Comparison of ENCODE assay signal across 8 mouse cellular contexts in genomic region chr3:88455588-88456264, GRCm38 (mm10). TPM values are rescaled to one million over a fixed set of nuclear protein-coding genes. Genes with fewer than 3 reads are reported as not detected.
DNase-seq lines count a peak whose midpoint lies in the region; ATAC-seq and TF ChIP-seq lines count a peak whose summit lies in the region.

No protein-coding gene starts in this region.

- ATAC-seq in forebrain, embryonic 12.5 days (ENCODE audit: low FRiP score) = no peak
- ATAC-seq in forebrain, postnatal 0 days = no peak
- peak; percentile 48 for ATAC-seq in kidney, postnatal 0 days (replicated peaks; ENCODE audit: low FRiP score, low read depth)

- H3K9ac ChIP-seq in forebrain, embryonic 12.5 days = 0 out of 2 replicates have a peak overlapping the region, but pooled peaks have one; percentile 4
- no peak overlapping the region for H3K9ac ChIP-seq in forebrain, postnatal 0 days
- peak overlapping the region; percentile 78 for H3K9ac ChIP-seq in MEL (ENCODE audit: control insufficient read depth, low read depth, low read length, poor library complexity, severe bottlenecking)
- peak overlapping the region; percentile 23; the same call in 1 of the 2 replicates for H3K9ac ChIP-seq in kidney, postnatal 0 days (ENCODE audit: low read depth, low read length)

- H3K27ac ChIP-seq in forebrain, embryonic 12.5 days = no peak overlapping the region
- no peak overlapping the region for H3K27ac ChIP-seq in forebrain, postnatal 0 days (ENCODE audit: low read depth, low read length)
- peak overlapping the region; percentile 89 for H3K27ac ChIP-seq in MEL (ENCODE audit: control insufficient read depth, low read depth, low read length)
- peak overlapping the region; percentile 87 for H3K27ac ChIP-seq in kidney, postnatal 0 days
- H3K27ac ChIP-seq in left cerebral cortex, adult 2 months = no peak overlapping the region

- H3K4me1 ChIP-seq in forebrain, embryonic 12.5 days = peaks cover 28% of the 10 kb centered on the region
- H3K4me1 ChIP-seq in forebrain, postnatal 0 days (ENCODE audit: insufficient read depth) = peaks cover 17% of the 10 kb centered on the region; the same call in 1 of the 2 replicates
- peaks cover 20 to 50% of the 10 kb centered on the region in 2 experiments for H3K4me1 ChIP-seq in MEL (ENCODE audit: control insufficient read depth in 1 of 2, insufficient read depth in 2 of 2, low read length in 2 of 2)
- peaks cover 15% of the 10 kb centered on the region for H3K4me1 ChIP-seq in kidney, postnatal 0 days (replicated peaks; ENCODE audit: insufficient read depth, low read length)

- no peak for TF ChIP-seq EP300 in MEL (IDR thresholded peaks at IDR 0.05; ENCODE audit: low read depth in 1 of 2, low read length in 2 of 2)

- 0 out of 2 replicates have a peak, but pooled peaks cover 6% of the 10 kb centered on the region for H3K36me3 ChIP-seq in forebrain, embryonic 12.5 days (replicated peaks)
- H3K36me3 ChIP-seq in forebrain, postnatal 0 days (ENCODE audit: insufficient read depth) = peaks cover 24% of the 10 kb centered on the region
- H3K36me3 ChIP-seq in MEL (ENCODE audit: control insufficient read depth in 1 of 2, insufficient read depth in 2 of 2, low read length in 2 of 2) = peaks cover 0 to 40% of the 10 kb centered on the region in 2 experiments; a peak in 2 of 4 replicates
- no peaks in the 10 kb centered on the region for H3K36me3 ChIP-seq in kidney, postnatal 0 days (ENCODE audit: insufficient read depth, low read length)

- no peak overlapping the region for H3K4me3 ChIP-seq in forebrain, embryonic 12.5 days (replicated peaks)
- no peak overlapping the region for H3K4me3 ChIP-seq in forebrain, postnatal 0 days (ENCODE audit: low read depth, low read length)
- H3K4me3 ChIP-seq in MEL (ENCODE audit: control insufficient read depth in 1 of 2, insufficient read depth in 1 of 2, low read depth in 2 of 2, low read length in 2 of 2) = peak overlapping the region; percentile 40 to 48
- no peak overlapping the region for H3K4me3 ChIP-seq in kidney, postnatal 0 days (replicated peaks; ENCODE audit: low read depth, low read length)
- H3K4me3 ChIP-seq in left cerebral cortex, adult 2 months = no peak overlapping the region

- H3K9me3 ChIP-seq in forebrain, embryonic 12.5 days = no peaks in the 10 kb centered on the region
- H3K9me3 ChIP-seq in forebrain, postnatal 0 days (ENCODE audit: low read length) = no peaks in the 10 kb centered on the region
- no peaks in the 10 kb centered on the region for H3K9me3 ChIP-seq in MEL (replicated peaks; ENCODE audit: insufficient read depth, low read length)
- H3K9me3 ChIP-seq in kidney, postnatal 0 days (replicated peaks; ENCODE audit: low read length) = no peaks in the 10 kb centered on the region

- 81% methylated on average over 18 of the region's 18 CpGs for WGBS in forebrain, embryonic 12.5 days
- WGBS in forebrain, postnatal 0 days = 73% methylated on average over 18 of the region's 18 CpGs
- WGBS in kidney, postnatal 0 days = 62% methylated on average over 18 of the region's 18 CpGs

- no peak; a peak in 1 of 4 replicates for TF ChIP-seq POLR2A in MEL (IDR thresholded peaks at IDR 0.05; ENCODE audit: control insufficient read depth in 1 of 2, insufficient read depth in 1 of 2, low read depth in 1 of 2, low read length in 2 of 2, poor library complexity in 1 of 2)

- peaks cover 15% of the 10 kb centered on the region; the same call in 1 of the 2 replicates for H3K27me3 ChIP-seq in forebrain, embryonic 12.5 days
- H3K27me3 ChIP-seq in forebrain, postnatal 0 days (ENCODE audit: insufficient read depth, low read length) = no peaks in the 10 kb centered on the region
- no peaks in the 10 kb centered on the region for H3K27me3 ChIP-seq in MEL (ENCODE audit: control insufficient read depth in 1 of 2, insufficient read depth in 2 of 2, low read length in 2 of 2)
- H3K27me3 ChIP-seq in kidney, postnatal 0 days (ENCODE audit: insufficient read depth, low read length) = no peaks in the 10 kb centered on the region

- no peaks in the 10 kb centered on the region for H3K79me2 ChIP-seq in MEL (ENCODE audit: control insufficient read depth, insufficient read depth, low read length, poor library complexity)

- intact Hi-C loops in left cerebral cortex, adult 2 months (cut with DNase I) = no loop called here
- intact Hi-C loops in gastrocnemius, postnatal 14 days (cut with DNase I; ENCODE audit: low total_unique reads) = no loop called here

- no peak overlapping the region for H3K4me2 ChIP-seq in forebrain, embryonic 12.5 days
- no peak overlapping the region for H3K4me2 ChIP-seq in forebrain, postnatal 0 days (ENCODE audit: low read depth)
- H3K4me2 ChIP-seq in kidney, postnatal 0 days (ENCODE audit: low read length) = peak overlapping the region; percentile 32

- no peak for TF ChIP-seq CTCF in forebrain, postnatal 0 days (IDR thresholded peaks at IDR 0.05; ENCODE audit: low read depth)
- TF ChIP-seq CTCF in MEL (IDR thresholded peaks at IDR 0.05 in 2 of 3, conservative IDR thresholded peaks at IDR 0.05 in 1 of 3; ENCODE audit: control insufficient read depth in 1 of 3, insufficient read depth in 1 of 3, low read depth in 2 of 3, low read length in 3 of 3, poor library complexity in 1 of 3, severe bottlenecking in 1 of 3) = no peak
- no peak for TF ChIP-seq CTCF in kidney, postnatal 0 days (IDR thresholded peaks at IDR 0.05; ENCODE audit: low read depth)
- TF ChIP-seq CTCF in left cerebral cortex, adult 2 months (IDR thresholded peaks at IDR 0.05) = no peak

- TF ChIP-seq RAD21 in MEL (IDR thresholded peaks at IDR 0.05; ENCODE audit: low read depth, low read length) = no peak

- no peak for DNase-seq in forebrain, postnatal 0 days
- DNase-seq in MEL (ENCODE audit: low read depth, low spot score) = peak; percentile 83
- peak; percentile 39 for DNase-seq in kidney, postnatal 0 days (ENCODE audit: low spot score)
- DNase-seq in lung, postnatal 4 days = peak; percentile 72 to 80
- DNase-seq in left cerebral cortex, adult 2 months (ENCODE audit: extremely low spot score in 1 of 2, low spot score in 2 of 2) = no peak
- DNase-seq in gastrocnemius, postnatal 14 days = no peak
- DNase-seq in adrenal gland, postnatal 10 days = no peak

TF ChIP-seq in MEL, 35 proteins besides CTCF, POLR2A, EP300 and RAD21 (continues in another document):
- no peak for TF ChIP-seq NELFE (IDR thresholded peaks at IDR 0.05; ENCODE audit: low read depth, low read length)
- TF ChIP-seq MAZ (IDR thresholded peaks at IDR 0.05; ENCODE audit: low read depth, low read length) = peak; percentile 19
- TF ChIP-seq POLR2AphosphoS5 (IDR thresholded peaks at IDR 0.05; ENCODE audit: borderline replicate concordance, low read depth, low read length) = no peak
- TF ChIP-seq POLR2AphosphoS2 (IDR thresholded peaks at IDR 0.05; ENCODE audit: low read length) = no peak

RNA-seq across cellular contexts. Expression of gene Sema4a, which starts 5.3 kb away (rescaled TPM):
- polyA plus RNA-seq in forebrain, embryonic 12.5 days (2016; fragmentation: Nextera tagmentation; extraction: Ambion mirVana) = 15.3 and 16.0 TPM in 2 replicates
- total RNA-seq in forebrain, postnatal 0 days (2014; rRNA removed) = 31.5 and 33.0 TPM in 2 replicates
- polyA plus RNA-seq in forebrain, postnatal 0 days (2015; fragmentation: Nextera tagmentation; extraction: Ambion mirVana) = 19.1 and 25.8 TPM in 2 replicates
- 31.4 and 45.3 TPM in 2 replicates for total RNA-seq in MEL (2012; rRNA removed)
- 10 to 100 TPM in 1 of 2 experiments, not detected in 1; 33.5 TPM for polyA plus RNA-seq in MEL (2012; ENCODE audit: insufficient read depth in 1 of 2, insufficient read length in 2 of 2, low read depth in 1 of 2, low replicate concordance in 2 of 2, missing spikeins in 1 of 2)
- polyA plus RNA-seq in kidney, postnatal 0 days (2015; fragmentation: Nextera tagmentation; extraction: Ambion mirVana) = 32.6 and 33.3 TPM in 2 replicates
- 10 to 100 TPM; 68.7 to 71.2 TPM for total RNA-seq in left cerebral cortex, adult 2 months (2021)
- 1 to 10 TPM; 2.1 to 2.2 TPM for total RNA-seq in gastrocnemius, postnatal 14 days (2021)
- 10 to 100 TPM; 13.4 to 15.5 TPM for total RNA-seq in adrenal gland, postnatal 10 days (2021)

RNA-seq across cellular contexts. Expression of gene Slc25a44, which starts 30.8 kb away (rescaled TPM):
- polyA plus RNA-seq in forebrain, embryonic 12.5 days (2016; fragmentation: Nextera tagmentation; extraction: Ambion mirVana) = 22.7 and 24.9 TPM in 2 replicates
- total RNA-seq in forebrain, postnatal 0 days (2014; rRNA removed) = 51.4 and 63.3 TPM in 2 replicates
- polyA plus RNA-seq in forebrain, postnatal 0 days (2015; fragmentation: Nextera tagmentation; extraction: Ambion mirVana) = 35.6 and 36.9 TPM in 2 replicates
- total RNA-seq in MEL (2012; rRNA removed) = 26.2 and 30.5 TPM in 2 replicates
- 10 to 100 TPM in 1 of 2 experiments, not detected in 1; 34.6 TPM for polyA plus RNA-seq in MEL (2012; ENCODE audit: insufficient read depth in 1 of 2, insufficient read length in 2 of 2, low read depth in 1 of 2, low replicate concordance in 2 of 2, missing spikeins in 1 of 2)
- polyA plus RNA-seq in kidney, postnatal 0 days (2015; fragmentation: Nextera tagmentation; extraction: Ambion mirVana) = 17.1 and 17.7 TPM in 2 replicates
- 10 to 100 TPM; 75.8 to 77.6 TPM for total RNA-seq in left cerebral cortex, adult 2 months (2021)
- 10 to 100 TPM; 11.4 to 11.9 TPM for total RNA-seq in gastrocnemius, postnatal 14 days (2021)
- total RNA-seq in adrenal gland, postnatal 10 days (2021) = 10 to 100 TPM; 37.8 to 47.6 TPM

RNA-seq across cellular contexts. Expression of gene Pmf1, which starts 45.6 kb away (rescaled TPM):
- 119 and 120 TPM in 2 replicates for polyA plus RNA-seq in forebrain, embryonic 12.5 days (2016; fragmentation: Nextera tagmentation; extraction: Ambion mirVana)
- total RNA-seq in forebrain, postnatal 0 days (2014; rRNA removed) = 22.5 and 23.8 TPM in 2 replicates
- 27.4 and 30.5 TPM in 2 replicates for polyA plus RNA-seq in forebrain, postnatal 0 days (2015; fragmentation: Nextera tagmentation; extraction: Ambion mirVana)
- 139 and 144 TPM in 2 replicates for total RNA-seq in MEL (2012; rRNA removed)
- 100 to 1,000 TPM in 1 of 2 experiments, not detected in 1; 357 TPM for polyA plus RNA-seq in MEL (2012; ENCODE audit: insufficient read depth in 1 of 2, insufficient read length in 2 of 2, low read depth in 1 of 2, low replicate concordance in 2 of 2, missing spikeins in 1 of 2)
- polyA plus RNA-seq in kidney, postnatal 0 days (2015; fragmentation: Nextera tagmentation; extraction: Ambion mirVana) = 97.5 and 107 TPM in 2 replicates
- total RNA-seq in left cerebral cortex, adult 2 months (2021) = 1 to 10 TPM; 6.5 to 6.6 TPM
- 10 to 100 TPM; 30.1 to 31.9 TPM for total RNA-seq in gastrocnemius, postnatal 14 days (2021)
- total RNA-seq in adrenal gland, postnatal 10 days (2021) = 10 to 100 TPM; 60.2 to 62.6 TPM

RNA-seq across cellular contexts. Expression of gene Lmna, which starts 54.0 kb away (rescaled TPM):
- polyA plus RNA-seq in forebrain, embryonic 12.5 days (2016; fragmentation: Nextera tagmentation; extraction: Ambion mirVana) = 23.2 and 25.8 TPM in 2 replicates
- total RNA-seq in forebrain, postnatal 0 days (2014; rRNA removed) = 49.4 and 71.3 TPM in 2 replicates
- polyA plus RNA-seq in forebrain, postnatal 0 days (2015; fragmentation: Nextera tagmentation; extraction: Ambion mirVana) = 51.4 and 52.9 TPM in 2 replicates
- total RNA-seq in MEL (2012; rRNA removed) = 388 and 394 TPM in 2 replicates
- 100 to 1,000 TPM; 128 to 302 TPM for polyA plus RNA-seq in MEL (2012; ENCODE audit: insufficient read depth in 1 of 2, insufficient read length in 2 of 2, low read depth in 1 of 2, low replicate concordance in 2 of 2, missing spikeins in 1 of 2)
- polyA plus RNA-seq in kidney, postnatal 0 days (2015; fragmentation: Nextera tagmentation; extraction: Ambion mirVana) = 99.3 and 108 TPM in 2 replicates
- 10 to 100 TPM; 59.3 to 61.7 TPM for total RNA-seq in left cerebral cortex, adult 2 months (2021)
- 100 to 1,000 TPM; 125 to 161 TPM for total RNA-seq in gastrocnemius, postnatal 14 days (2021)
- total RNA-seq in adrenal gland, postnatal 10 days (2021) = 100 to 1,000 TPM; 102 to 104 TPM

Comparison
In these comparisons a context has a peak if more than half of its experiments do, and no peak if none do; other contexts are left out.
1. H3K27ac ChIP-seq: peak in MEL (single experiment) and kidney, postnatal 0 days (single experiment); none in forebrain, embryonic 12.5 days (single experiment), forebrain, postnatal 0 days (single experiment) and left cerebral cortex, adult 2 months (single experiment).
2. H3K4me3 ChIP-seq: peak in MEL (2 of 2); none in forebrain, embryonic 12.5 days (single experiment), forebrain, postnatal 0 days (single experiment), kidney, postnatal 0 days (single experiment) and left cerebral cortex, adult 2 months (single experiment).
3. DNase-seq: peak in MEL (single experiment), kidney, postnatal 0 days (single experiment) and lung, postnatal 4 days (2 of 2); none in forebrain, postnatal 0 days (single experiment), left cerebral cortex, adult 2 months (0 of 2), gastrocnemius, postnatal 14 days (single experiment) and adrenal gland, postnatal 10 days (single experiment).
4. RNA of gene Sema4a, which starts 5.3 kb away (total RNA-seq): 68.7 to 71.2 TPM in left cerebral cortex, adult 2 months, 31.4 to 45.3 TPM in MEL, 31.5 to 33.0 TPM in forebrain, postnatal 0 days and 13.4 to 15.5 TPM in adrenal gland, postnatal 10 days; 2.1 to 2.2 TPM in gastrocnemius, postnatal 14 days; every median in the first group is over 4 times any median in the second.